Mouse (Mus musculus) fibroblast of lung, adult 2 months (primary cell): ENCODE results near the gene Acacb.
A peak's percentile ranks its signal among the peaks of the same experiment; 100 is the strongest.

ENCODE experiments used
- DNase-seq: peaks from one replicate; pipeline ENCODE4 v3.0.0-alpha.2; 2011; ENCODE audit warnings: low read depth

The Acacb gene

GRCm38 (mm10) chr5:114135516-114135915 is 10.8 kb upstream of the Acacb start:
- no peak for DNase-seq

- no peak for DNase-seq
Measured at GRCm38 (mm10) chr5:114137481-114138276, 8.7 kb upstream of the Acacb start.

- no peak for DNase-seq
Measured at GRCm38 (mm10) chr5:114138277-114139164, 7.8 kb upstream of the Acacb start.

GRCm38 (mm10) chr5:114139175-114139574 is 7.2 kb upstream of the Acacb start:
- DNase-seq = peak; percentile 25

- no peak for DNase-seq
Measured at GRCm38 (mm10) chr5:114147043-114147972, 973 bp downstream of the Acacb start.

- no peak for DNase-seq
Measured at GRCm38 (mm10) chr5:114152359-114153092, 6.2 kb downstream of the Acacb start.

- DNase-seq = no peak
Measured at GRCm38 (mm10) chr5:114153490-114153889, 7.2 kb downstream of the Acacb start.

- no peak for DNase-seq
Measured at GRCm38 (mm10) chr5:114154765-114155164, 8.4 kb downstream of the Acacb start.

GRCm38 (mm10) chr5:114155168-114155933 is 9.0 kb downstream of the Acacb start:
- no peak for DNase-seq

- DNase-seq = no peak
Measured at GRCm38 (mm10) chr5:114157236-114157635, 10.9 kb downstream of the Acacb start.

GRCm38 (mm10) chr5:114161424-114161823 is 15.1 kb downstream of the Acacb start:
- DNase-seq = no peak

- peak; percentile 22 for DNase-seq
Measured at GRCm38 (mm10) chr5:114162106-114162815, 15.9 kb downstream of the Acacb start.

- no peak for DNase-seq
Measured at GRCm38 (mm10) chr5:114163117-114163696, 16.9 kb downstream of the Acacb start.

GRCm38 (mm10) chr5:114170345-114170744 is 24.0 kb downstream of the Acacb start:
- no peak for DNase-seq

- peak; percentile 18 for DNase-seq
Measured at GRCm38 (mm10) chr5:114172936-114173335, 26.6 kb downstream of the Acacb start.

- DNase-seq = no peak
Measured at GRCm38 (mm10) chr5:114173458-114173857, 27.1 kb downstream of the Acacb start.

GRCm38 (mm10) chr5:114173877-114174581 is 27.7 kb downstream of the Acacb start:
- DNase-seq = no peak

GRCm38 (mm10) chr5:114174639-114175038 is 28.3 kb downstream of the Acacb start:
- DNase-seq = peak; percentile 15
